Mouse (Mus musculus): ENCODE results near the gene Svip.

GRCm38 (mm10) chr7:52007138-52007537, 1.3 kb upstream of the Svip start:
- TF ChIP-seq CTCF (IDR thresholded peaks at IDR 0.05; ENCODE audit: control insufficient read depth, insufficient read depth, insufficient read length) (no peak), MYOD1 (IDR thresholded peaks at IDR 0.05; ENCODE audit: control insufficient read depth, insufficient read length, low read depth) (no peak), MAX (IDR thresholded peaks at IDR 0.05) (no peak), USF1 (IDR thresholded peaks at IDR 0.05; ENCODE audit: low read depth) (no peak), CEBPB (IDR thresholded peaks at IDR 0.05; ENCODE audit: low read depth) (no peak), MYOG (IDR thresholded peaks at IDR 0.05; ENCODE audit: control insufficient read depth, extremely low read depth, insufficient read length) (no peak), FOSL1 (IDR thresholded peaks at IDR 0.05; ENCODE audit: insufficient read depth, low read length, poor library complexity, severe bottlenecking) (no peak)

Data from C2C12 (cell line).